Mouse (Mus musculus) intestine, embryonic 14.5 days (tissue): ENCODE data around the gene Cox14. TPM values are rescaled to one million over a fixed set of nuclear protein-coding genes. Genes with fewer than 3 reads are reported as not detected.
"Not testable (repeated sequence)": the region's sequence is repeated elsewhere in the genome, so short reads cannot be mapped to it uniquely, and the experiment has no call there.

Experiments used
- ATAC-seq: fragments of 200-750 bp; cut with Nextera tagmentation; replicated peaks from 2 replicates; pipeline ENCODE4 v1.8.0; 2017; ENCODE audit warnings: low read depth, moderate number of reproducible peaks, moderate TSS enrichment, moderate library complexity; ENCODE audit not compliant: low FRiP score, low TSS enrichment
- DNase-seq: peaks from one replicate; pipeline ENCODE4 v3.0.0-alpha.2; 2018; ENCODE audit warnings: low spot score
- H3K27ac ChIP-seq: fragments of 300-500 bp; sonication (generic); 2 replicates; pipeline ENCODE4 v1.5.1; 2014; ENCODE audit warnings: low read depth, mild to moderate bottlenecking, control low read depth
- H3K27me3 ChIP-seq: fragments of 300-500 bp; sonication (generic); replicated peaks from 2 replicates; pipeline ENCODE4 v1.6.1; 2014; ENCODE audit warnings: low read length, control low read depth; ENCODE audit not compliant: control insufficient read depth, insufficient read depth
- H3K36me3 ChIP-seq: fragments of 300-500 bp; sonication (generic); 2 replicates; pipeline ENCODE4 v1.6.1; 2014; ENCODE audit warnings: low read length, control low read depth; ENCODE audit not compliant: control insufficient read depth, insufficient read depth
- H3K4me1 ChIP-seq: fragments of 300-500 bp; sonication (generic); replicated peaks from 2 replicates; pipeline ENCODE4 v1.6.1; 2014; ENCODE audit warnings: low read length, control low read depth, mixed read lengths; ENCODE audit not compliant: control insufficient read depth, insufficient read depth
- H3K4me2 ChIP-seq: fragments of 300-500 bp; sonication (generic); 2 replicates; pipeline ENCODE4 v1.6.1; 2014; ENCODE audit warnings: low read length
- H3K4me3 ChIP-seq: fragments of 300-500 bp; sonication (generic); 2 replicates; pipeline ENCODE4 v1.5.1; 2014; ENCODE audit warnings: low read depth, low read length, control low read depth, mixed read lengths
- H3K9ac ChIP-seq: fragments of 300-500 bp; sonication (generic); 2 replicates; pipeline ENCODE4 v1.6.1; 2014; ENCODE audit warnings: mild to moderate bottlenecking, low read length
- H3K9me3 ChIP-seq: fragments of 300-500 bp; sonication (generic); 2 replicates; pipeline ENCODE4 v1.6.1; 2016; ENCODE audit warnings: low read length, control low read depth; ENCODE audit not compliant: control insufficient read depth
- WGBS: fragments of 180-500 bp; shearing (Covaris S2); extraction: QIAGEN DNeasy Blood & Tissue Kit; methylation state at CpG from one replicate; pipeline ENCODE4 v1.1.7; 2014; 5-methylcytosine and 5-hydroxymethylcytosine counted together
- polyA plus RNA-seq: library from polyadenylated mRNA; unstranded; fragments of >200 nt; fragmentation: Nextera tagmentation; extraction: Ambion mirVana; gene quantifications from 2 replicates; pipeline ENCODE4 v1.2.1, GENCODE M21; 2014

Gene Cox14
- polyA plus RNA-seq, 1 experiment from 2014 or later = 206 TPM

- Histone ChIP-seq H3K27me3 (no peaks in the 10 kb centered on the region; the same call in 1 of the 2 replicates), H3K4me1 (no peaks in the 10 kb centered on the region), H3K4me3 (no peak overlapping the region), H3K4me2 (no peak overlapping the region), H3K27ac (no peak overlapping the region), H3K36me3 (no peaks in the 10 kb centered on the region), H3K9me3 (no peaks in the 10 kb centered on the region), H3K9ac (no peak overlapping the region)
- 42% methylated on average over 9 of the region's 9 CpGs for WGBS
- DNase-seq (no peak), ATAC-seq (no peak)
These were observed 33.4 kb upstream of the Cox14 start for GRCm38 (mm10) chr15:99691976-99692375.

- Histone ChIP-seq H3K4me2 (no peak overlapping the region), H3K27me3 (0 out of 2 replicates have a peak, but pooled peaks cover 6% of the 10 kb centered on the region), H3K27ac (no peak overlapping the region), H3K9me3 (no peaks in the 10 kb centered on the region), H3K9ac (no peak overlapping the region), H3K36me3 (no peaks in the 10 kb centered on the region), H3K4me3 (no peak overlapping the region), H3K4me1 (0 out of 2 replicates have a peak, but pooled peaks cover 2% of the 10 kb centered on the region)
- WGBS = 11% methylated on average over 2 of the region's 2 CpGs
- ATAC-seq (no peak), DNase-seq (no peak)
These were observed 28.1 kb upstream of the Cox14 start for GRCm38 (mm10) chr15:99697309-99697708.

- Histone ChIP-seq H3K9me3 (no peaks in the 10 kb centered on the region), H3K27me3 (0 out of 2 replicates have a peak, but pooled peaks cover 6% of the 10 kb centered on the region), H3K4me3 (no peak overlapping the region), H3K27ac (no peak overlapping the region), H3K4me2 (peak overlapping the region; percentile 11; the same call in 1 of the 2 replicates), H3K9ac (no peak overlapping the region), H3K36me3 (peaks cover 3% of the 10 kb centered on the region), H3K4me1 (peaks cover 13% of the 10 kb centered on the region)
- DNase-seq (no peak), ATAC-seq (no peak)
- 27% methylated on average over 20 of the region's 20 CpGs for WGBS
These were observed 26.8 kb upstream of the Cox14 start for GRCm38 (mm10) chr15:99698533-99699085.

DNA sequence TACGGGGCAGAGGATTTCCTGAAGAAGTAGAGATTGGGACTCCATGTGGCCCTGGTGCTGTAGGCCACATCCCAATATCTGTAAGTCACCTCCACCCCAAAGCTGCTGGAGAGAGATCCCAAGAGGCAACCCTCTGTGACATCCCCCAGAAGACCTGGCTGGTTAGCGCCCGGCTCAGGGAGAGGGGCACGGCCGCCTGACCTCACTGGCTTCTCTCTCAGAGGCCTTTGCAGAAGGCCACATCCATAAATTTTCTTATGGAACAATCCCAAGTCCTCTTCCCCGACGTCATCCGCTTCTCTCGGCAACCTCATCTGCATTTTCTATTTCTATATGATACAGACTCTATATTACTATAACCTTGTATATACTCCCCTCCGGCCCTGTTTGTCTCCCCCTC is 25.7 kb upstream of the Cox14 start:
- H3K4me3 ChIP-seq = no peak overlapping the region
- DNase-seq (no peak), ATAC-seq (no peak)
- no peaks in the 10 kb centered on the region for H3K9me3 ChIP-seq
- 0 out of 2 replicates have a peak, but pooled peaks cover 6% of the 10 kb centered on the region for H3K27me3 ChIP-seq
- no peak overlapping the region for H3K9ac ChIP-seq
- H3K36me3 ChIP-seq = peaks cover 14% of the 10 kb centered on the region
- peaks cover 17% of the 10 kb centered on the region for H3K4me1 ChIP-seq
- WGBS = 81% methylated on average over 10 of the region's 10 CpGs
- no peak overlapping the region for H3K27ac ChIP-seq
- H3K4me2 ChIP-seq = no peak overlapping the region

DNA sequence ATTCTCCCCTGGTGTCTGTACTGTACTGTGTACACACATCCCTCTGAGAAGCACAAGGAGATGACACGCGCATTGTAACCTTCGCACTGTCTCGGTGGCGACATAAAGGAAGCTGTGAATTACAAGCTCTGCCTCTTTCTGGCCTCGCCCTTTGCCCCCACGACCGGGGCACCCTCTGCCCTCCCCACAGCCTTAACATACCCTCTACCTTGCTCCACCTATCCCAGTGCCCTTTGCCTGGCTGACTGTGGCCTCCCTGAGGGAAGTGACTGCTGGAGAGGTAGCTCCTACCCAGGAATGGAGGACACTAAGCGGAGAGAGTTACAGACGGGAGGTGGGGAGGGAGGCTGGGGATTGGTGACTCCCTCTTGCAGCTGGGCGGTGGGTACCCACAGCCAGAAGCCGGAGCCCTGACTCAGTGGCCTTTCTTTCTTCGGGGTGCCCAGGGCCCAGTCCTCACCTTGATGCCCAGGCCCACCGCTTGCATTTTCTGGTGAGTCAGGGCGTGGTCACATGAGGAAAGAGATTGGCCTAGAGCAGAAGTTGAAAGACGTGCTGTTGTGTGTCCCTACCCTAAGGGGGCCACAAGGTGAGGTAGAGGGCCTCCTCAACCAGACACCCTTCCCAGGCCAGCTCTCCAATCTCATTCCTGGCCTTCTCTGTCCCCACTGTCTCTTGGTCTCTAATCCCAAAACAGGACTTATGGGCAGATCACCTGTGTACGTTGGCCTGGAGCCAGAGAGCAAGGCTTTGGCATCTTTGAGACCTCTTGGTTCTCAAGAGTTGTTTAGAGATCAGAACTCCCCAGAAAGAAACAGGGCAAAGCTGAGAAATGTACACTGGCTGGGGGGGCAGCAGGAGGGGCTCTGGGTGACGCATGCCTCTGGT is 25.0 kb upstream of the Cox14 start:
- Histone ChIP-seq H3K27me3 (0 out of 2 replicates have a peak, but pooled peaks cover 6% of the 10 kb centered on the region), H3K9me3 (no peaks in the 10 kb centered on the region), H3K4me2 (no peak overlapping the region), H3K4me1 (peaks cover 17% of the 10 kb centered on the region), H3K36me3 (peaks cover 18% of the 10 kb centered on the region), H3K4me3 (no peak overlapping the region), H3K9ac (no peak overlapping the region), H3K27ac (no peak overlapping the region)
- no peak for ATAC-seq
- WGBS = 79% methylated on average over 18 of the region's 18 CpGs
- DNase-seq = no peak

- Histone ChIP-seq H3K36me3 (peaks cover 27% of the 10 kb centered on the region), H3K4me1 (peaks cover 17% of the 10 kb centered on the region), H3K9ac (peak overlapping the region; percentile 98), H3K4me3 (peak overlapping the region; percentile 81), H3K4me2 (peak overlapping the region; percentile 70), H3K27ac (peak overlapping the region; percentile 96; the same call in 1 of the 2 replicates)
- H3K27me3 ChIP-seq, ATAC-seq, DNase-seq, H3K9me3 ChIP-seq: not testable (repeated sequence)
- 43% methylated on average over 16 of the region's 16 CpGs for WGBS
These were observed 23.8 kb upstream of the Cox14 start for GRCm38 (mm10) chr15:99701640-99701998.

DNA sequence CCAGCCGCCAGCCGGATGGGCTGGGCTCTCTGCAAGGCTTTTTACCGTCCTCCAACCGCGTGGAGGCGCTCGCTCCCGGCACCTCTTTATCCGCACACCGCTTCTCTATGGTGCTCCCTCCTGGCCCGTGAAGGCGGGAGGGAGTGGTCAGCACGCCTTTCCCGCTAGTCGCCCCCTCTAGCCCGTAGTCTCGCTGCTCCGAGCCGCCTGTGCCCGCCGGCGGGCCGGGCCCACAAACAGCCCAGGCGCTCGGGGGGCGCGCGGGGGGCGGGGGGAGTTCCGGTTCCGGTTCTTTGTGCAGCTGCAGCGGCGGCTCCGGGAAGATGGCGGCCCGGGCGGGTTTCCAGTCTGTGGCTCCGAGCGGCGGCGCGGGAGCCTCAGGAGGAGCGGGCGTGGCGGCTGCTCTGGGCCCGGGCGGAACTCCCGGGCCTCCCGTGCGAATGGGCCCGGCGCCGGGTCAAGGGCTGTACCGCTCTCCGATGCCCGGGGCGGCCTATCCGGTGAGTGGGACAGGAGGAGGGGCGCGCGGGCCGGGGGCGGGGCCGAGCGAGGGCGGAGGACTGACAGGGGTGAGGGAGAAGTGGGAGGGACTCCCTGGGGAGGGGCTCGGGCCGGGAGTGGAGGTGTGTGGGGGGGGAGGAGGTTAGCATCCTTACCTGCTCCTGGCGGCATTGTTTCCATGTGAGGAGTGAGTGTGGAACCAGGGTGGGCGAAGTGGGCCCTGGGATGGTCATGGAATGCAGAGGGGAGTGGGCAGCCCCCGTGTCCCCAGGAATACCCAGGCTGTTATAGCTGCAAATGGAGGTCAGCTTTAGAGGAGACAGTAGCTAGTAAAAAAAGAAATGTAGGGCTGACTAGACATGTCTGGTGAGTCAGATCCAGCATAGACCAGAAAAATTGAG is 23.2 kb upstream of the Cox14 start, which contains the start of gene Smarcd1:
TSS of gene Smarcd1 (plus strand) at position 131 of the 902 bp plus-strand sequence.
- peak; percentile 94 for ATAC-seq

GRCm38 (mm10) chr15:99703104-99703503 is 22.3 kb upstream of the Cox14 start:
- H3K4me2 ChIP-seq = peak overlapping the region; percentile 70
- 66% methylated on average over 9 of the region's 9 CpGs for WGBS
- peaks cover 40% of the 10 kb centered on the region for H3K36me3 ChIP-seq
- DNase-seq (no peak), ATAC-seq (no peak)
- peak overlapping the region; percentile 81 for H3K4me3 ChIP-seq
- H3K27me3 ChIP-seq = 0 out of 2 replicates have a peak, but pooled peaks cover 6% of the 10 kb centered on the region
- peak overlapping the region; percentile 98 for H3K9ac ChIP-seq
- H3K9me3 ChIP-seq = no peaks in the 10 kb centered on the region
- no peak overlapping the region for H3K27ac ChIP-seq
- H3K4me1 ChIP-seq = peaks cover 17% of the 10 kb centered on the region

More for the DNA sequence above, 23.2 kb upstream of the Cox14 start, which contains the start of gene Smarcd1:
- 1% methylated on average over 61 of the region's 71 CpGs for WGBS
- Histone ChIP-seq H3K4me3 (peak within 1 kb of the TSS; percentile 81), H3K9me3 (no peaks in the 10 kb centered on the region), H3K27ac (peak within 1 kb of the TSS; percentile 96), H3K4me1 (peaks cover 17% of the 10 kb centered on the region), H3K27me3 (0 out of 2 replicates have a peak, but pooled peaks cover 6% of the 10 kb centered on the region), H3K9ac (peak within 1 kb of the TSS; percentile 98), H3K4me2 (peak within 1 kb of the TSS; percentile 70), H3K36me3 (peaks cover 33% of the 10 kb centered on the region)
- DNase-seq = peak; percentile 99
